Mouse (Mus musculus) CH12.LX (cell line): ENCODE results near the gene Nt5c.
A peak's percentile ranks its signal among the peaks of the same experiment; 100 is the strongest.

Experiments used
- CTCF ChIP-seq, 2 experiments: IDR thresholded peaks in 1 of 2; conservative IDR thresholded peaks in 1 of 2; 2 replicates each; pipeline ENCODE4 v1.5.1; 2011 to 2012; ENCODE audit warnings: low read depth in 2 of 2, low read length in 2 of 2, improper control_type of control experiment in 1 of 2, inconsistent platforms in 1 of 2, mild to moderate bottlenecking in 1 of 2, moderate library complexity in 1 of 2
- EP300 ChIP-seq: IDR thresholded peaks from 2 replicates; pipeline ENCODE4 v1.6.1; 2011; ENCODE audit warnings: low read length, improper control_type of control experiment
- HCFC1 ChIP-seq: IDR thresholded peaks from 2 replicates; pipeline ENCODE4 v1.6.1; 2012; ENCODE audit warnings: low read depth, mild to moderate bottlenecking, inconsistent platforms, low read length, improper control_type of control experiment
- MAX ChIP-seq: IDR thresholded peaks from 2 replicates; pipeline ENCODE4 v1.6.1; 2011; ENCODE audit warnings: low read length, improper control_type of control experiment
- NELFE ChIP-seq: IDR thresholded peaks from 2 replicates; pipeline ENCODE4 v1.6.1; 2011; ENCODE audit warnings: low read depth, low read length, improper control_type of control experiment
- POLR2A ChIP-seq: IDR thresholded peaks from 2 replicates; pipeline ENCODE4 v1.6.1; 2011; ENCODE audit warnings: low read depth, mild to moderate bottlenecking, improper control_type of control experiment, low read length
- RAD21 ChIP-seq: IDR thresholded peaks from 2 replicates; pipeline ENCODE4 v1.6.1; 2011; ENCODE audit warnings: low read depth, mild to moderate bottlenecking, low read length, improper control_type of control experiment, moderate library complexity
- RCOR1 ChIP-seq: conservative IDR thresholded peaks from 2 replicates; pipeline ENCODE4 v1.6.1; 2012; ENCODE audit warnings: low read depth, mild to moderate bottlenecking, inconsistent platforms, low read length, improper control_type of control experiment
- TCF12 ChIP-seq: IDR thresholded peaks from 2 replicates; pipeline ENCODE4 v1.6.1; 2014; ENCODE audit warnings: low read depth, mild to moderate bottlenecking, inconsistent platforms, low read length, improper control_type of control experiment
- UBTF ChIP-seq: IDR thresholded peaks from 2 replicates; pipeline ENCODE4 v1.6.1; 2012; ENCODE audit warnings: low read depth, mild to moderate bottlenecking, inconsistent platforms, low read length, improper control_type of control experiment, moderate library complexity
- USF1 ChIP-seq: IDR thresholded peaks from 2 replicates; pipeline ENCODE4 v1.6.1; 2014; ENCODE audit warnings: low read depth, mild to moderate bottlenecking, inconsistent platforms, low read length, improper control_type of control experiment
- ZNF384 ChIP-seq: IDR thresholded peaks from 2 replicates; pipeline ENCODE4 v1.6.1; 2012; ENCODE audit warnings: low read depth, low read length, improper control_type of control experiment, inconsistent platforms

DNA sequence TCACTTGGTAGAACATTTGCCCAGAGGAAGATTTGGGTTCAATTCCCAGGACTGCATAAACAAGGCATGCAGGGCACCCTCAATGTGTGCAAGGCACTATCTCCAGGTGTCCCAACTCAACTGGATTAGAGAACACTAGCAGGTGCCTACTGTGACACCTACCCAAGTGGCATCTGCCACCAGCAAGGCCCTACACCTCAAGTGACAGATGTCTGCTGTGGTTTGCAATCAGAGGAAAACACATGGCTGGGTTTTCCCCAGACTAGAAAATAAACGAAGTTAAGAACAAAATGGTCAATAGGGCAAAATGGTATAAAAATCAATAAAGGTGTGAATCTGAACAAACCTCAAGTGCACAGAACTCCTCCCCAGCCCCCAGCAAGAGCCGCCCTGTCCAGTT is 16.4 kb upstream of the Nt5c start:
- TF ChIP-seq CTCF (conservative IDR thresholded peaks at IDR 0.05 in 1 of 2, IDR thresholded peaks at IDR 0.05 in 1 of 2; ENCODE audit: low read depth in 2 of 2, low read length in 2 of 2) (no peak), TCF12 (peak; percentile 94), POLR2A (no peak), RCOR1 (no peak), ZNF384 (no peak), NELFE (no peak; the same call in 1 of the 2 replicates), MAX (peak; percentile 57), HCFC1 (no peak), UBTF (no peak), USF1 (no peak), EP300 (peak; percentile 63; the same call in 1 of the 2 replicates), RAD21 (no peak)
